Mouse (Mus musculus) MEL (cell line): ENCODE results near the gene Ptk7. TPM values are rescaled to one million over a fixed set of nuclear protein-coding genes. Genes with fewer than 3 reads are reported as not detected.
"Not testable (repeated sequence)": the region's sequence is repeated elsewhere in the genome, so short reads cannot be mapped to it uniquely, and the experiment has no call there.

Experiments used
- DNase-seq: peaks from one replicate; pipeline ENCODE4 v3.0.0; 2011; ENCODE audit warnings: low read depth, low spot score
- H3K27ac ChIP-seq: 2 replicates; pipeline ENCODE4 v1.5.1; 2012; ENCODE audit warnings: low read depth, mild to moderate bottlenecking, control low read depth, low read length, moderate library complexity; ENCODE audit not compliant: control insufficient read depth
- H3K27me3 ChIP-seq, 2 experiments: fragments of 150-350 bp in 1 of 2; sonication (generic) in 1 of 2; 2 replicates each; pipeline ENCODE4 v1.6.1; 2012; ENCODE audit warnings: low read length in 2 of 2, mild to moderate bottlenecking in 2 of 2, improper control_type of control experiment in 1 of 2, moderate library complexity in 1 of 2; ENCODE audit not compliant: insufficient read depth in 2 of 2, control insufficient read depth in 1 of 2
- H3K36me3 ChIP-seq, 2 experiments: 2 replicates each; pipeline ENCODE4 v1.6.1; 2012 to 2014; ENCODE audit warnings: low read length in 2 of 2, improper control_type of control experiment in 1 of 2, inconsistent platforms in 1 of 2, mild to moderate bottlenecking in 1 of 2; ENCODE audit not compliant: insufficient read depth in 2 of 2, control insufficient read depth in 1 of 2
- H3K4me1 ChIP-seq, 2 experiments: fragments of 150-350 bp in 1 of 2; sonication (generic) in 1 of 2; 2 replicates each; pipeline ENCODE4 v1.6.1; 2012; ENCODE audit warnings: low read length in 2 of 2, improper control_type of control experiment in 1 of 2, mild to moderate bottlenecking in 1 of 2; ENCODE audit not compliant: insufficient read depth in 2 of 2, control insufficient read depth in 1 of 2
- H3K4me3 ChIP-seq, 2 experiments: fragments of 150-350 bp in 1 of 2; sonication (generic) in 1 of 2; 2 replicates each; pipeline ENCODE4 v1.5.1; 2012; ENCODE audit warnings: low read depth in 2 of 2, low read length in 2 of 2, mild to moderate bottlenecking in 2 of 2, moderate library complexity in 2 of 2, control low read depth in 1 of 2, improper control_type of control experiment in 1 of 2; ENCODE audit not compliant: control insufficient read depth in 1 of 2, insufficient read depth in 1 of 2
- H3K79me2 ChIP-seq: 2 replicates; pipeline ENCODE4 v1.6.1; 2012; ENCODE audit warnings: mild to moderate bottlenecking, low read length, moderate library complexity; ENCODE audit not compliant: control insufficient read depth, poor library complexity, insufficient read depth
- H3K9ac ChIP-seq: 2 replicates; pipeline ENCODE4 v1.6.1; 2012; ENCODE audit warnings: low read depth, mild to moderate bottlenecking, control low read depth, low read length, moderate library complexity; ENCODE audit not compliant: control insufficient read depth, poor library complexity, severe bottlenecking
- H3K9me3 ChIP-seq: fragments of 150-350 bp; sonication (generic); replicated peaks from 2 replicates; pipeline ENCODE4 v1.6.1; 2012; ENCODE audit warnings: mild to moderate bottlenecking, low read length, improper control_type of control experiment, moderate library complexity; ENCODE audit not compliant: insufficient read depth
- BHLHE40 ChIP-seq: IDR thresholded peaks from 2 replicates; pipeline ENCODE4 v1.6.1; 2012; ENCODE audit warnings: low read depth, mild to moderate bottlenecking, inconsistent platforms, low read length, improper control_type of control experiment, borderline replicate concordance
- CHD2 ChIP-seq: IDR thresholded peaks from 2 replicates; pipeline ENCODE4 v1.6.1; 2011; ENCODE audit warnings: low read length, improper control_type of control experiment
- CTCF ChIP-seq, 3 experiments: IDR thresholded peaks in 2 of 3; conservative IDR thresholded peaks in 1 of 3; 2 replicates each; pipeline ENCODE4 v1.5.1; 2011 to 2012; ENCODE audit warnings: low read length in 3 of 3, low read depth in 2 of 3, mild to moderate bottlenecking in 2 of 3, improper control_type of control experiment in 1 of 3, inconsistent platforms in 1 of 3, mixed read lengths in 1 of 3, moderate library complexity in 1 of 3; ENCODE audit not compliant: control insufficient read depth in 1 of 3, insufficient read depth in 1 of 3, poor library complexity in 1 of 3, severe bottlenecking in 1 of 3
- E2F4 ChIP-seq: IDR thresholded peaks from 2 replicates; pipeline ENCODE4 v1.6.1; 2011; ENCODE audit warnings: low read depth, low read length, improper control_type of control experiment, borderline replicate concordance
- GABPA ChIP-seq: IDR thresholded peaks from 2 replicates; pipeline ENCODE4 v1.6.1; 2012; ENCODE audit warnings: low read depth, mild to moderate bottlenecking, inconsistent platforms, low read length, improper control_type of control experiment, moderate library complexity
- HCFC1 ChIP-seq: IDR thresholded peaks from 2 replicates; pipeline ENCODE4 v1.6.1; 2012; ENCODE audit warnings: low read depth, mild to moderate bottlenecking, inconsistent platforms, low read length, improper control_type of control experiment, moderate library complexity
- KAT2A ChIP-seq: conservative IDR thresholded peaks from 2 replicates; pipeline ENCODE4 v1.6.1; 2012; ENCODE audit warnings: low read depth, low read length, improper control_type of control experiment, inconsistent platforms
- MAFK ChIP-seq: IDR thresholded peaks from 2 replicates; pipeline ENCODE4 v1.6.1; 2011; ENCODE audit warnings: low read depth, mild to moderate bottlenecking, low read length, improper control_type of control experiment, borderline replicate concordance
- MAX ChIP-seq: IDR thresholded peaks from 2 replicates; pipeline ENCODE4 v1.6.1; 2011; ENCODE audit warnings: low read length, improper control_type of control experiment
- MAZ ChIP-seq: IDR thresholded peaks from 2 replicates; pipeline ENCODE4 v1.6.1; 2012; ENCODE audit warnings: low read depth, mild to moderate bottlenecking, inconsistent platforms, low read length, improper control_type of control experiment
- NELFE ChIP-seq: IDR thresholded peaks from 2 replicates; pipeline ENCODE4 v1.6.1; 2011; ENCODE audit warnings: low read depth, low read length, improper control_type of control experiment
- POLR2AphosphoS5 ChIP-seq: IDR thresholded peaks from 2 replicates; pipeline ENCODE4 v1.6.1; 2012; ENCODE audit warnings: low read depth, borderline replicate concordance, mild to moderate bottlenecking, inconsistent platforms, low read length, moderate library complexity, mixed read lengths
- RAD21 ChIP-seq: IDR thresholded peaks from 2 replicates; pipeline ENCODE4 v1.6.1; 2011; ENCODE audit warnings: mild to moderate bottlenecking, low read depth, low read length, improper control_type of control experiment
- SIN3A ChIP-seq: IDR thresholded peaks from 2 replicates; pipeline ENCODE4 v1.6.1; 2012; ENCODE audit warnings: low read length, improper control_type of control experiment, inconsistent platforms
- TAL1 ChIP-seq: IDR thresholded peaks from 2 replicates; pipeline ENCODE4 v1.6.1; 2012; ENCODE audit warnings: mild to moderate bottlenecking, inconsistent platforms, low read length, moderate library complexity, mixed read lengths
- TCF12 ChIP-seq: IDR thresholded peaks from 2 replicates; pipeline ENCODE4 v1.6.1; 2014; ENCODE audit warnings: low read depth, mild to moderate bottlenecking, inconsistent platforms, low read length, improper control_type of control experiment, moderate library complexity
- USF2 ChIP-seq, 2 experiments: IDR thresholded peaks; 2 replicates each; pipeline ENCODE4 v1.6.1; 2011 to 2012; ENCODE audit warnings: improper control_type of control experiment in 2 of 2, low read length in 2 of 2, borderline replicate concordance in 1 of 2, inconsistent platforms in 1 of 2, low read depth in 1 of 2, mild to moderate bottlenecking in 1 of 2; ENCODE audit not compliant: insufficient read depth in 1 of 2
- polyA plus RNA-seq, 2 experiments: library from polyadenylated mRNA; stranded (reverse) in 1 of 2; unstranded in 1 of 2; fragments of >175 nt in 1 of 2; fragments of >200 nt in 1 of 2; gene quantifications; 2 replicates each; pipeline versions ENCODE4 v1.2.1 to v1.2.4; 2012; ENCODE audit warnings: low replicate concordance in 2 of 2, low read depth in 1 of 2; ENCODE audit not compliant: insufficient read length in 2 of 2, insufficient read depth in 1 of 2, missing spikeins in 1 of 2
- total RNA-seq: library from RNA; depleted of rRNA; stranded (reverse); fragments of 300-350 nt; gene quantifications from 2 replicates; pipeline ENCODE4 v1.2.3, GENCODE M21; 2012

Ptk7 gene
- total and polyA plus RNA-seq, 3 experiments: 0.04 to 0.10 TPM; not detected in 1

DNA sequence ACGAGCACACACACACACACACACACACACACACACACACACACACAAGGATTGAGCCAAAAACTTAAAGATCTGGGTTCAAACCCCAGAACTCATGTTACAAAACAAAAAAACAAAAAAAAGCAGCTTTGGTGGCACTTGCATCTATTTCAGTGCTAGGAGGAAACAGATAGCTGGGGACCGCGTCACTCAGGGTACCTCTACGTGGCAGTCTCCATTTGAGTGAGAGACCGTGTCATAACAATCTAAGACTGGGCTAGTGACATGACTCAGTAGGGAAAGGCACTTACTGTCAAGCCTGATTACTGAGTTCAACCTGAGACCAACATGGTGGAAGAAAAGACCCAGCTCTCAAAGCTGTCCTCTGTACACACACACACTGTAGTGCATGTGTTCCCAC lies 71.2 kb downstream of the Ptk7 start:
- no peak for TF ChIP-seq CTCF (IDR thresholded peaks at IDR 0.05 in 2 of 3, conservative IDR thresholded peaks at IDR 0.05 in 1 of 3; ENCODE audit: control insufficient read depth in 1 of 3, insufficient read depth in 1 of 3, low read depth in 2 of 3, low read length in 3 of 3, poor library complexity in 1 of 3, severe bottlenecking in 1 of 3)
- no peak for TF ChIP-seq NELFE
- TF ChIP-seq GABPA: no peak
- TF ChIP-seq USF2 (IDR thresholded peaks at IDR 0.05; ENCODE audit: borderline replicate concordance in 1 of 2, insufficient read depth in 1 of 2, low read depth in 1 of 2, low read length in 2 of 2): no peak
- no peak for TF ChIP-seq SIN3A
- TF ChIP-seq CHD2: no peak
- no peak for TF ChIP-seq MAFK
- no peak for TF ChIP-seq POLR2AphosphoS5
- TF ChIP-seq E2F4: no peak
- TF ChIP-seq MAZ: no peak
- TF ChIP-seq KAT2A: no peak
- no peak for TF ChIP-seq HCFC1
- no peak for TF ChIP-seq TAL1
- no peak for TF ChIP-seq BHLHE40
- TF ChIP-seq TCF12: no peak
- no peak for TF ChIP-seq MAX
- no peak for TF ChIP-seq RAD21
- TF ChIP-seq, all 39 proteins: peak for 0
- Histone ChIP-seq H3K9me3 (no peaks in the 10 kb centered on the region), H3K4me3 (no peak overlapping the region)

DNA sequence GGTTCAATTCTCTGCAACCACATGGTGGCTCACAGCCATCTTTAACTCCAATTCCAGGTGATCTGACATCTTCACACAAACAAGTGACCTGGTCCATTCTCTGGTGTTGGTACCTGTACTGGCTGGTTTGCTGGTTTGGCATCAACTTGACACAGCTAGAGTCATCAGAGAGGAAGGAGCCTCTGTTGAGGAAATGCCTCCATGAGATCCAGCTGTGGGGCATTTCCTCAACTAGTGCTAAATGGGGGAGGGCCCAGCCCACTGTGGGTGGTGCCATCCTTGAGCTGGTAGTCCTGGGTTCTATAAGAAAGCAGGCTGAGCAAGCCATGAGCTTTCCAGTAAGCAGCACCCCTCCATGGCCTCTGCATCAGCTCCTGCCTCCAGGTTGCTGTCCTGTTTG lies 72.0 kb downstream of the Ptk7 start:
- H3K4me3 ChIP-seq: peak overlapping the region in 1 of 2 experiments; percentile 88; a peak in 1 of 4 replicates

More for the DNA sequence above, 71.2 kb downstream of the Ptk7 start:
- no peak overlapping the region for H3K27ac ChIP-seq
- no peaks in the 10 kb centered on the region for H3K27me3 ChIP-seq
- H3K4me1 ChIP-seq: peaks cover 2 to 12% of the 10 kb centered on the region in 2 experiments; a peak in 3 of 4 replicates
- H3K36me3 ChIP-seq: peaks cover 0 to 9% of the 10 kb centered on the region in 2 experiments; a peak in 2 of 4 replicates
- peaks cover 26% of the 10 kb centered on the region for H3K79me2 ChIP-seq
- DNase-seq: no peak
- H3K9ac ChIP-seq: no peak overlapping the region

More for the DNA sequence above, 72.0 kb downstream of the Ptk7 start:
- not testable (repeated sequence) for H3K27ac ChIP-seq, H3K27me3 ChIP-seq, DNase-seq, H3K9me3 ChIP-seq, H3K36me3 ChIP-seq, H3K9ac ChIP-seq
- H3K4me1 ChIP-seq: peaks cover 2 to 14% of the 10 kb centered on the region in 2 experiments; a peak in 3 of 4 replicates
- H3K79me2 ChIP-seq: peaks cover 26% of the 10 kb centered on the region
